Mouse (Mus musculus) midbrain, postnatal 0 days (tissue): Measurements from ENCODE around the gene Ubr7. TPM values are rescaled to one million over a fixed set of nuclear protein-coding genes. Genes with fewer than 3 reads are reported as not detected.

ENCODE experiments used
- ATAC-seq: fragments of 200-750 bp; cut with Nextera tagmentation; 2 replicates; pipeline ENCODE4 v1.8.0; 2017; ENCODE audit warnings: moderate number of reproducible peaks, mild to moderate bottlenecking, moderate TSS enrichment, moderate library complexity; ENCODE audit not compliant: low FRiP score
- DNase-seq: peaks from one replicate; pipeline ENCODE4 v3.0.0-alpha.2; 2015; ENCODE audit warnings: low spot score
- H3K27ac ChIP-seq: fragments of 300-500 bp; sonication (generic); 2 replicates; pipeline ENCODE4 v1.5.1; 2014; ENCODE audit warnings: low read depth, mild to moderate bottlenecking, low read length, mixed read lengths
- H3K27me3 ChIP-seq: fragments of 300-500 bp; sonication (generic); 2 replicates; pipeline ENCODE4 v1.6.1; 2014; ENCODE audit warnings: low read length, control low read depth, mixed read lengths; ENCODE audit not compliant: insufficient read depth
- H3K36me3 ChIP-seq: fragments of 300-500 bp; sonication (generic); 2 replicates; pipeline ENCODE4 v1.6.1; 2014; ENCODE audit warnings: low read length, control low read depth, mixed read lengths; ENCODE audit not compliant: insufficient read depth
- H3K4me1 ChIP-seq: fragments of 300-500 bp; sonication (generic); 2 replicates; pipeline ENCODE4 v1.6.1; 2014; ENCODE audit warnings: mild to moderate bottlenecking, control low read depth, antibody characterized with exemption, low read length, mixed read lengths; ENCODE audit not compliant: insufficient read depth
- H3K4me2 ChIP-seq: fragments of 300-500 bp; sonication (generic); 2 replicates; pipeline ENCODE4 v1.6.1; 2014; ENCODE audit warnings: low read depth, mild to moderate bottlenecking, low read length, mixed read lengths; ENCODE audit not compliant: poor library complexity, severe bottlenecking
- H3K4me3 ChIP-seq: fragments of 300-500 bp; sonication (generic); 2 replicates; pipeline ENCODE4 v1.5.1; 2014; ENCODE audit warnings: low read depth, mild to moderate bottlenecking, low read length, moderate library complexity
- H3K9ac ChIP-seq: fragments of 300-500 bp; sonication (generic); replicated peaks from 2 replicates; pipeline ENCODE4 v1.6.1; 2014; ENCODE audit warnings: mild to moderate bottlenecking, low read length, moderate library complexity, mixed read lengths; ENCODE audit not compliant: poor library complexity, severe bottlenecking
- H3K9me3 ChIP-seq: fragments of 300-500 bp; sonication (generic); 2 replicates; pipeline ENCODE4 v1.6.1; 2016; ENCODE audit warnings: low read length, control low read depth
- CTCF ChIP-seq: IDR thresholded peaks from 2 replicates; pipeline ENCODE4 v1.5.1; 2016; ENCODE audit warnings: antibody characterized with exemption, mild to moderate bottlenecking
- WGBS: fragments of 180-500 bp; shearing (Covaris S2); extraction: QIAGEN DNeasy Blood & Tissue Kit; methylation state at CpG from one replicate; pipeline ENCODE4 v1.1.7; 2014; 5-methylcytosine and 5-hydroxymethylcytosine counted together
- polyA plus RNA-seq: library from polyadenylated mRNA; unstranded; fragments of >200 nt; fragmentation: Nextera tagmentation; extraction: Ambion mirVana; gene quantifications from 2 replicates; pipeline ENCODE4 v1.2.1, GENCODE M21; 2015
- total RNA-seq: library from RNA; depleted of rRNA; stranded (reverse); fragments of >200 nt; gene quantifications from 2 replicates; pipeline ENCODE4 v1.2.3, GENCODE M21; 2014

Gene Ubr7
- total and polyA plus RNA-seq, 2 experiments from 2014 or later: 24.4 to 51.0 TPM

DNA sequence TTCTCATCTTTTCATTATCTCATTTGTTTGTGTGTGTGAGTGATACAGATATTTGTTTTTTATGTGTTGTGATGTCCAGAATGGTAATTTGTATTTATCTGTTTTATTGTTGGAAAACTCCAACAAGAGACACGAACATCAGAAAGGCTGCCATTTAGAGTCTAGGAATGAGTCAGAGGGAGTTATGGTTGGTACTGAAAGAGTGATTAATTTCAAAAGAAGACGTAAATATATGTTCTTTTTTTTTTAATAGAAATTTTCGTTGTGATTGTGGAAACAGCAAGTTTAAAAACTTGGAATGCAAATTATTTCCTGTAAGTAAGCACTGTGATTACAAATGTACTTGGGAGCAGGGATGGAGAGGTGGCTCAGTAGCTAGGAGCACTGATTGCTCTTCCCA is 3.9 kb downstream of the Ubr7 start:
- peaks cover 17% of the 10 kb centered on the region for H3K36me3 ChIP-seq
- H3K27me3 ChIP-seq: no peaks in the 10 kb centered on the region
- 94% methylated on average over 3 of the region's 3 CpGs for WGBS
- H3K4me1 ChIP-seq: peaks cover 9% of the 10 kb centered on the region
- no peak overlapping the region for H3K4me3 ChIP-seq
- H3K9me3 ChIP-seq: no peaks in the 10 kb centered on the region
- DNase-seq (no peak), ATAC-seq (no peak)
- no peak overlapping the region for H3K27ac ChIP-seq
- H3K9ac ChIP-seq: no peak overlapping the region
- TF ChIP-seq CTCF: no peak
- H3K4me2 ChIP-seq: no peak overlapping the region

- Histone ChIP-seq H3K27me3 (no peaks in the 10 kb centered on the region), H3K9ac (no peak overlapping the region), H3K27ac (no peak overlapping the region), H3K9me3 (no peaks in the 10 kb centered on the region), H3K4me1 (peaks cover 8% of the 10 kb centered on the region), H3K36me3 (peaks cover 34% of the 10 kb centered on the region), H3K4me2 (no peak overlapping the region), H3K4me3 (no peak overlapping the region)
- TF ChIP-seq CTCF: no peak
- DNase-seq: no peak
- ATAC-seq: no peak
Measured at GRCm38 (mm10) chr12:102763696-102764095, 5.9 kb downstream of the Ubr7 start.

GRCm38 (mm10) chr12:102769000-102769399 is 11.2 kb downstream of the Ubr7 start:
- no peaks in the 10 kb centered on the region for H3K9me3 ChIP-seq
- H3K4me2 ChIP-seq: no peak overlapping the region
- H3K4me3 ChIP-seq: no peak overlapping the region
- no peak overlapping the region for H3K9ac ChIP-seq
- peaks cover 67% of the 10 kb centered on the region for H3K36me3 ChIP-seq
- TF ChIP-seq CTCF: peak; percentile 55
- no peak for DNase-seq
- no peaks in the 10 kb centered on the region for H3K27me3 ChIP-seq
- no peak for ATAC-seq
- 93% methylated on average over 4 of the region's 4 CpGs for WGBS
- H3K27ac ChIP-seq: no peak overlapping the region
- no peaks in the 10 kb centered on the region for H3K4me1 ChIP-seq

DNA sequence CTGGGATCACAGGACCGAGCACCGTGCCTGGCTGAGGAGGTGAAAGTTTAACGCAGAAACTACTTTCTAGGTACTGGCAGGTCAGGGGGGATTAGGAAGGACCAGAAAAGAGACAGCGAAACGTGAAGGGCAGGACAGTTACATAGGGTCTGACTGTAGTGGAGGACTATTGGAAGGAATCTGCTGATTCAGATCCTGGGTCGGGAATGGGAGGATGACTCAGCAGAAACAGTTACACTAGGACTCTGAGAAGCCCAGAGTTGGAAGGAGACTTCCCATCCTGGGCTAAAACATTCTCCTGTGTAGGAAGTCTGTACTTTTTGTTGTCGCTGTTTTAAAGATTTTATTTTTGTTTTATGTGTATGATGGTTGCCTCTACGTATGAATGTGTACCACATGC is 13.8 kb downstream of the Ubr7 start:
- Histone ChIP-seq H3K27ac (no peak overlapping the region), H3K36me3 (peaks cover 75% of the 10 kb centered on the region), H3K4me2 (no peak overlapping the region), H3K27me3 (no peaks in the 10 kb centered on the region), H3K4me1 (no peaks in the 10 kb centered on the region), H3K9me3 (no peaks in the 10 kb centered on the region), H3K9ac (no peak overlapping the region), H3K4me3 (no peak overlapping the region)
- DNase-seq (no peak), ATAC-seq (no peak)
- 97% methylated on average over 8 of the region's 8 CpGs for WGBS
- no peak for TF ChIP-seq CTCF

DNA sequence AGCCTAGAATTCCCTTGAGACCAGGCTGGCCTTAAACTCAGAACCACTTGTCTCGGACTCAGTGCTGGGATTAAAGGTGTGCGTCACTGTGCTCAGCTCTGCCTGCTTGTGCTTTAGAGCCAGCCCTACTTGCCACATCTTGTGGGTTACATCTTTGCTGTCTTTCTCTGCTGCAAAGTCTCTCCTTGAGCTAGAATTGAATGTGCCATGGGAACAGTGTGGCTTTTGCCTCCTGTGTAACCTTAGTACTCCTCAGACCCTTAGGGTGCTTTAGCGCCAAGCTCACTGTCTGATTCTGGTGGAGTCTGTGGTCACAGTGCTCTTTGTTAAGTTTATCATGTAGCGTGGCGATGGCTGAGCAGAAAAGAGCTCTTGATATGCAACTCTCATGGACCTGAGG is 14.9 kb downstream of the Ubr7 start:
- Histone ChIP-seq H3K4me2 (no peak overlapping the region), H3K9me3 (no peaks in the 10 kb centered on the region), H3K9ac (no peak overlapping the region), H3K4me1 (no peaks in the 10 kb centered on the region), H3K4me3 (no peak overlapping the region), H3K36me3 (peaks cover 73% of the 10 kb centered on the region), H3K27ac (no peak overlapping the region), H3K27me3 (no peaks in the 10 kb centered on the region)
- TF ChIP-seq CTCF: no peak
- ATAC-seq (no peak), DNase-seq (no peak)
- WGBS: 94% methylated on average over 5 of the region's 5 CpGs

GRCm38 (mm10) chr12:102776035-102776434 is 18.3 kb downstream of the Ubr7 start:
- H3K4me1 ChIP-seq: no peaks in the 10 kb centered on the region
- WGBS: 86% methylated on average over 14 of the region's 14 CpGs
- ATAC-seq: no peak
- peaks cover 49% of the 10 kb centered on the region for H3K36me3 ChIP-seq
- H3K9ac ChIP-seq: no peak overlapping the region
- no peak overlapping the region for H3K4me2 ChIP-seq
- H3K4me3 ChIP-seq: no peak overlapping the region
- H3K27me3 ChIP-seq: no peaks in the 10 kb centered on the region
- H3K27ac ChIP-seq: no peak overlapping the region
- DNase-seq: no peak
- H3K9me3 ChIP-seq: no peaks in the 10 kb centered on the region
- TF ChIP-seq CTCF: no peak
